Mouse (Mus musculus) thymus, postnatal 4 days (tissue): ENCODE measurements around the gene Slc30a4.

Experiments used
- DNase-seq: peaks from one replicate; pipeline ENCODE4 v3.0.0; 2021

Slc30a4 gene

GRCm38 (mm10) chr2:122702181-122703036, at the start of gene Slc30a4:
Gene Slc30a4 (minus strand): TSS chr2:122702663.
- peak; percentile 85 for DNase-seq

- no peak for DNase-seq
Measured at GRCm38 (mm10) chr2:122746461-122746860, 44.0 kb upstream of the Slc30a4 start.

- no peak for DNase-seq
Measured at GRCm38 (mm10) chr2:122739023-122739422, 36.6 kb upstream of the Slc30a4 start.

- peak; percentile 90 for DNase-seq
Measured at GRCm38 (mm10) chr2:122737894-122738830, 35.7 kb upstream of the Slc30a4 start, which contains the start of gene Bloc1s6. Gene Bloc1s6 (plus strand): TSS chr2:122738503.

- no peak for DNase-seq
Measured at GRCm38 (mm10) chr2:122731456-122731855, 29.0 kb upstream of the Slc30a4 start.

- peak; percentile 84 for DNase-seq
Measured at GRCm38 (mm10) chr2:122725604-122726003, 23.1 kb upstream of the Slc30a4 start.

GRCm38 (mm10) chr2:122720564-122720963, 18.1 kb upstream of the Slc30a4 start:
- peak; percentile 73 for DNase-seq

- no peak for DNase-seq
Measured at GRCm38 (mm10) chr2:122719232-122719631, 16.8 kb upstream of the Slc30a4 start.

- DNase-seq = no peak
Measured at GRCm38 (mm10) chr2:122716301-122716842, 13.9 kb upstream of the Slc30a4 start.

GRCm38 (mm10) chr2:122715148-122715692, 12.8 kb upstream of the Slc30a4 start:
- DNase-seq = no peak

- no peak for DNase-seq
Measured at GRCm38 (mm10) chr2:122712848-122713247, 10.4 kb upstream of the Slc30a4 start.

- DNase-seq = no peak
Measured at GRCm38 (mm10) chr2:122711911-122712310, 9.4 kb upstream of the Slc30a4 start.

- DNase-seq = no peak
Measured at GRCm38 (mm10) chr2:122709156-122709555, 6.7 kb upstream of the Slc30a4 start.

GRCm38 (mm10) chr2:122708080-122708479, 5.6 kb upstream of the Slc30a4 start:
- DNase-seq = no peak

- no peak for DNase-seq
Measured at GRCm38 (mm10) chr2:122704572-122704971, 2.1 kb upstream of the Slc30a4 start.

- DNase-seq = no peak
Measured at GRCm38 (mm10) chr2:122701871-122702180, 637 bp downstream of the Slc30a4 start.

GRCm38 (mm10) chr2:122701012-122701411, 1.5 kb downstream of the Slc30a4 start:
- no peak for DNase-seq

GRCm38 (mm10) chr2:122697526-122697925, 4.9 kb downstream of the Slc30a4 start:
- DNase-seq = no peak

GRCm38 (mm10) chr2:122686665-122687064, 15.8 kb downstream of the Slc30a4 start:
- no peak for DNase-seq

- DNase-seq = no peak
Measured at GRCm38 (mm10) chr2:122683641-122684040, 18.8 kb downstream of the Slc30a4 start.

GRCm38 (mm10) chr2:122682520-122682919, 19.9 kb downstream of the Slc30a4 start:
- DNase-seq = no peak

GRCm38 (mm10) chr2:122681379-122682137, 20.9 kb downstream of the Slc30a4 start:
- DNase-seq = no peak
